Mouse (Mus musculus) CH12F3 (cell line): ENCODE measurements at regions not wholly inside any gene's neighbourhood (a gene's known extent, or its start where the extent isn't known, plus 50 kb on each side); places are given as distances from the start of the nearest gene placed in this dataset.

Experiments used
- in situ Hi-C: fragments of 300-500 bp; cut with MboI; formaldehyde crosslinking; loops from 2 replicates; pipeline ENCODE4 v1.14.3; 2020; ENCODE audit warnings: low sequenced_read_pairs

GRCm38 (mm10) chr14:46076738-46077137, 302.5 kb upstream of the Gm15217 start:
- in situ Hi-C loops: no loop called here

DNA sequence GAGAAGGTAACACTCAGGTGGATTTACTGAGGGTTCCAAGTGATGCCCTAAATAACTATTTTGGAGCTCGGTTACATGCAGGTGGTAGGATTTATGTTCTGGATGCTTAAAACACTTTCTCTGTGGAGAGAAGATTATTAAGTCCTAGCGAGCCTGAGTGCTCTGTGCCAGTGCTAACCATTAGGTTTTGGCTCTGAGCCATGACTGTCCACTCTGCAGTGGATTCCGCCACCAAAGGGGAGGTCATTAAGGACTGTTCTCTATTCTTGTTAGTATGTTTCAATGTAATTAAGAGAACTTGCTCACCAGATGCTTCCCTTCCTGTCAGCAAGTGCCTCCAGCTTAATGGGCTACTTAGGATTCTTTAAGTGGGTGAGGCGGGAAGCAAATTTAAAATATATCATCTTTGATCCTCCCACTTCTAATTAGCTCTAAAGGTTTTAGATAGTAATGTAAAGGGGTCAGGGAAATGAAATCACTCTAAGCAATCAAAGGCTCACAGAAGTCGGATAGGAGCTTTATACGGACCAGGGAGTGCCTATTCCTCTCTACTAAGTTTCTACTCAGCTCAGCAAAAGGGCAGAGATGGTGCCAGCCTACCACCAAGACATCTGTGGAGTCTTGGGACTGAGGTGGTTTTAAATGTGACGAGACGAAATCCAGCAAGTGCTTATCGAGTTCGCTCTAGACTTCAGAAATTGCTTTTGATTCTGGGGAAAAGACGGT, 301.6 kb upstream of the Gm15217 start:
- in situ Hi-C loops: no loop called here

DNA sequence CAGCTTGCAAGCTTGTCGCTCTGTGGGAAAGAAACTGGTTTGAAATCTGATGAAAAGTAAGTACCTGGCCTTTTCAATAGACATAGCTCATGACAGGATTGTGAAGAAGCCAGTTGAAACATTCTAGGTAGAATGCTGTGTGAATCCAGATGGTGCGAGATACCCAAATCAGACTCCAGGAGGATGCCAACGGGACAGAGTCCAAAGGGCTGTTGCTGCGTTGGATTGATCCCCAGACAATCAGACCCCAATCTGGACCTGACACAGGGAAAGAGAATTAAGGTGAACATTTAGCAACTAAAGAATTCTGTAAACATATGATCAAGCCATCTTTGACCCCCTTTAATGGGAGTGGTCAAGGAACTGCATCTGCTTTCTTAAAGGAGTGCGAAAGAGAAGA, 296.6 kb upstream of the Gm15217 start:
- in situ Hi-C loops: no loop called here

GRCm38 (mm10) chr14:46088968-46089691, 290.1 kb upstream of the Gm15217 start:
- in situ Hi-C loops: no loop called here

- in situ Hi-C loops: no loop called here
Measured at GRCm38 (mm10) chr14:46115950-46116349, 263.3 kb upstream of the Gm15217 start.

DNA sequence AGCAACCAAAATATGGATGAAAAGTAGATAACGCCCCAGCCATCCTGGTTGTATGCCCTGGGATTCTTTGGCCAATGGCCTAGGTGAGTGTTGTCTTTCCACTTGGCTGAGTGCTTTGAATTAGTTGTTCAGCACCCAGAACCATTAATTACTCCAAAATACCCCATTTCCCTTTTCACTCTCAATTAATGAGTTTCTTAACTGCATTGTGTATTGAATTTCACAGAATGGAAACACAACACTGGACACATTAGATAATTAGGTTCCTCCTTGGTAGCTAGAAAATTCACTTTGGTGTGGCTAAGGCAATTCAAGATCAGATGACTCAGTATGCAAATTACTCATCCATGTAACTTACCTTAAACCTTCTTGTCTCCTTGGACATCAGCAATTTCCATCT, 252.7 kb upstream of the Gm15217 start:
- in situ Hi-C loops: no loop called here

DNA sequence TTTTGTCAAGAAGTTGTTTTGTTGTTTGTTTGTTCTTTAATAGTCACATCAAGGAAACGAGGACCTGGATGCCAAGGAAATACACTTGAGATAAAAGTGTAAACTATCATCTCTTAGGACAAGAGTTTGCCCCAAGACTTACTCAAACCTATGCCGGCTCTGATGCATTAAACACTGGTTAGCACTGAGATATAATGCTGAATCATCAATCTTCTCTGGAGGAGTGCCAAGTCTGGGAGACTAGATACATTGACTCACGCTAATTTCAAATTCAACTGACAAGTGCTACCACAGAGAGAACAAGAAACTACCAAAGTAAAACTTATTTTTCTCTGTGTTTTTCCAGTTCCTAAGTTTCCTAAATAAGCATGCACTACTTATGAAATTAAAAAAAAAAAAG, 249.5 kb upstream of the Gm15217 start:
- in situ Hi-C loops: no loop called here

- in situ Hi-C loops: no loop called here
Measured at GRCm38 (mm10) chr14:46144175-46144574, 235.0 kb upstream of the Gm15217 start.

GRCm38 (mm10) chr14:46144707-46145106, 234.5 kb upstream of the Gm15217 start:
- in situ Hi-C loops: no loop called here

DNA sequence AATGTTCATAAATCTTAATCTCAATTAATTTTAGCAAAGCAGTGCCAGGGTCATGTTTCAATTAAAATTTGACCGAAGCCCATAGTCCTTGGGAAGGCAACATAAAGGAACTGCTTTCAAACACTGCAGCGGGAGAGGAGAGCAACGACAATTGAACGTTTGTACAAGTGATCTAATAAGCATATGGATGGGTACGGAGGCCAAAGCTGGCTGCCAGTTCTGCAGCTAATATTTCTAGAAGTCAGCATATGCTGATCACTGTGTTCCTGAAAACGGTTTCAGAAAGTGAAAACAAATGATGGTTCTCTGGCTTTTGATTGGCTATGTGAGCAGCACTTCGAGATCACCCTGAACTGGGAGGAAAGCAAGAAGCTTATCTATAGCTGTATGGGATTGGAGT, 233.6 kb upstream of the Gm15217 start:
- in situ Hi-C loops: no loop called here

DNA sequence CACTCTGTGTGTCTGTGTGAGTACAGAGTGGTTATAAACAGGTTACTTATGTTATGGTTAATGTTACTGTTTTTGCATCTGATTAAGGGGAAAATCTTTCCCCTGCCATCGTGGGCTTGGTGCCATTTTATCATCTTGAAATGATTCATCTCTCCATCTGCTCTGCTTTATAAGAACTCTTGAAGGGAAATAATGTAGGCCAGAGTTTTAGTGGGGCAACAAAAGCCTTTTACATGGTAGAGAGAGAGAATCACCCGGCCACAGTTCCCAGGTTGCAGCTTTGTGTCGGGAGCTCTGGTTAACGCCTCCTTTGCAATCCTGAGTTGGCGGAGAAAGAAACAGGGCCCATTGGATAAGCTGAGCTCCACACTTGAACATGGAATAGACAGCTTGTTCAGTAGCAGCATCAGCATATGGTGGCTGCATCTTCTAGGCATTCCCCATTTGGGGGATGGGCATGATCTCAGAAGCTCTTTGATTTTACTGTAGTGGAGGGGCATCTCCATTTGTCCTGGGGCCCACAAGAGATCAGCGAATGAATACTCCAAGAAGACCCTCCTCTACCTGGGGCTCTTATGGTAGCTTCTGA, 230.0 kb upstream of the Gm15217 start:
- in situ Hi-C loops: no loop called here

GRCm38 (mm10) chr14:46158741-46159140, 220.5 kb upstream of the Gm15217 start:
- in situ Hi-C loops: no loop called here

- in situ Hi-C loops: no loop called here
Measured at GRCm38 (mm10) chr14:46172181-46172874, 206.9 kb upstream of the Gm15217 start.

- in situ Hi-C loops: no loop called here
Measured at GRCm38 (mm10) chr14:46172875-46173324, 206.3 kb upstream of the Gm15217 start.

- in situ Hi-C loops: no loop called here
Measured at GRCm38 (mm10) chr14:46174386-46174785, 204.8 kb upstream of the Gm15217 start.

- in situ Hi-C loops: no loop called here
Measured at GRCm38 (mm10) chr14:46175291-46176216, 203.7 kb upstream of the Gm15217 start.

DNA sequence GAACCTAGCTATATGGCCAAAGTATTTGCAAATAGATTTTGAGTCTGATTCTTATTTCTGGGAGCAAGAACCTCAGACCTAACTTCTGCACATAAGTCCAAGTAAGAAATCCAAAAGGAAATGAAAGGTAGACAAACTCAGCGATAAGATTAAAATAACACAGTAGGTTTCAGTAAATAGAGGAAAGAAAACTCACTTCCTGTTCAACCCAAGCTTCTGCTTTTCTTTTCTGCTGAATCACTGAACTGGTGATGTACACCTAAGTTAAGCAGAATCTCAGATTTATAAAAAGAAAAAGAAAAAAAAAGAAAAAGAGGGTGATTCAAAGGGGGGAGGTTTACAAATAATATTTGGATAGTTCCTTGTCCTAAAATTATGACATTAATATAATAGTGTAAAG, 200.2 kb upstream of the Gm15217 start:
- in situ Hi-C loops: no loop called here

DNA sequence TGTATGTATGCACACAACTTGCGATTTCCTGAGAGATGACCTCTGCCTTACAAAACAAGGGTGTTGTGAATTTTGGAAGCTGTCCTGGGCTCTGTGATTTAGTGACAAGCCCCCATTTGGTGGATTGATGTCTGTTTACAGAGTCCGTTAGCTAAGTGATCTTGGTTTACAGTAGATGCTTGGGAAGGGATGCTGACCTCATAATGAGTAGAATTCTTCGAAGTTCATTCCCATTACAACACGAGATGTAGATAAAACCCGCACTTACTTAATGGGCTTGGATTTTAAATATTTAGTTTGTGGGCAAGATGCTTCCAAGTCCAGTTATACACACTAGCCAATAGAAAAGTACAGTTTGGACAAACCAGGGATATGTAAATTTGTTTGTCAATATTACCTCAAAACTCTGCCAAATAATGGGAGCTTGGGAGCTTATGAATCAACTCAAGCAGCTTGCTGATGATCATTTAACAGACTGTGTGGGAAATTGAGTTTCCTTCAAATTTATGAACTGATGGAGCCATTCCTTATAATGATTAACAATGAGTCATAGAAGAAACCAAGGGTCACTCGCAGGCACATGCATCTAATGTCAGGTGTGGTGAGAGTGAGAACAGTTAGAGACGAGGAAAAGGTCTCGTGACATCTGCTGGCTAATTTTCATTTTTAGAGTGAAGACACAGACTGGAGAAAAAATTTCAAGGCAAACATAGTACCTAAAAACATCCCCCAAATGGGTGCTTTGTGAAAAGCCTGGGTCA, 187.4 kb upstream of the Gm15217 start:
- in situ Hi-C loops: no loop called here

DNA sequence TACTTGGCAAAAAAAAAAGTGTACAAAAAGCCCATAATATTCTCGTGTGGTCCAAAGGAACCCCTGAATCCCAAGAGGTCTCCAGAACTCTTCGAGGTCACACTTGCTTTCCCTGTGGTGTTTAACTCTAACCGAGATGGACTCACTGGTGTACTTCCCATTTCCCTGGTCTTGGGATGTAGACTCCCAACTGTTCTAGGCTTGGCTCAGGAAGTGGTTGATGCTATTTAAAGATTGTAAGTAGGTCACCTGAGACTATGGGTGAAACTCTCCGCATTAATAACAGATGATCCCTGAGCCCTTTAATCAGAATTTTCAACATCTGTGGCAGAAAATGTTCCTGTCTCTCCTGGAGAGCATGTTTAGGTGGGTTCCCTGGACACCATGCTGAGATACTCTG, 185.6 kb upstream of the Gm15217 start:
- in situ Hi-C loops: no loop called here

DNA sequence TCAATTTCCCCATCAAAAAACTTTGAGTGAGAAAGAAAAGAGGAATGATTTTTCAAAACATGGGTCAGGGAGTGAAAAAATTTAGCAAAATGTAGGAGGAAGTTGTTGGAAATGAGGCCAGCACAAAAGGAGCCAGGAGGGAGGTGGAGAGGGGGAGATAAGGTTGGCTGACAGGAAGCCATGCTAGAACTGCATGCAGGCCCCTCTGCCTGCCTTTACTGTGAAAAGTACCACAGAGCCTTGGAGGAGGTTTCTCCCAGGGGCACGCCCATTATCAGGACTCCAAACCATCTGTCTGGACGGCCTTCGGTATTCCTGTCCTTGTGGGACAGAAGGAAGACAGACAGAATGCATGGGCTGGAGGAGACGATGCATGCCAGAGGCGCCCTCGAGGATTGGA, 183.3 kb upstream of the Gm15217 start:
- in situ Hi-C loops: no loop called here
